Mouse (Mus musculus) testis, adult 2 months (tissue): ENCODE data around the gene Apol9a.
A peak's percentile ranks its signal among the peaks of the same experiment; 100 is the strongest.

ENCODE experiments used
- CTCF ChIP-seq: fragments of 200-500 bp; IDR thresholded peaks from 2 replicates; pipeline ENCODE4 v1.5.1; 2012; ENCODE audit warnings: low read depth, mild to moderate bottlenecking, inconsistent platforms, low read length, moderate library complexity; ENCODE audit not compliant: control insufficient read depth, insufficient read depth, insufficient replicate concordance
- POLR2A ChIP-seq: fragments of 200-500 bp; IDR thresholded peaks from 2 replicates; pipeline ENCODE4 v1.6.1; 2012; ENCODE audit warnings: low read depth, mild to moderate bottlenecking, inconsistent platforms, low read length, moderate library complexity; ENCODE audit not compliant: control insufficient read depth

- no peak; the same call in 1 of the 2 replicates for TF ChIP-seq POLR2A
- peak; percentile 8; the same call in 1 of the 2 replicates for TF ChIP-seq CTCF
Measured at GRCm38 (mm10) chr15:77382271-77382850, 28.6 kb downstream of the Apol9a start.
